Mouse (Mus musculus): Measurements from ENCODE around the gene Cdc14a. TPM values are rescaled to one million over a fixed set of nuclear protein-coding genes. Genes with fewer than 3 reads are reported as not detected.

Gene Cdc14a
- polyA plus RNA-seq, 1 experiment from 2014 or later: 13.1 TPM

GRCm38 (mm10) chr3:116298003-116298402 lies 125.8 kb downstream of the Cdc14a start:
- Histone ChIP-seq H3K27ac (no peak overlapping the region), H3K36me3 (peaks cover 55% of the 10 kb centered on the region), H3K9me3 (replicated peaks) (no peaks in the 10 kb centered on the region), H3K27me3 (ENCODE audit: low read depth, poor library complexity, severe bottlenecking) (no peaks in the 10 kb centered on the region), H3K4me1 (no peaks in the 10 kb centered on the region), H3K4me3 (no peak overlapping the region)
- DNase-seq (ENCODE audit: low spot score): no peak
- 94% methylated on average over 8 of the region's 8 CpGs for WGBS

GRCm38 (mm10) chr3:116297170-116297569 lies 126.7 kb downstream of the Cdc14a start:
- Histone ChIP-seq H3K4me1 (no peaks in the 10 kb centered on the region), H3K27ac (no peak overlapping the region), H3K4me3 (no peak overlapping the region), H3K27me3 (ENCODE audit: low read depth, poor library complexity, severe bottlenecking) (no peaks in the 10 kb centered on the region), H3K36me3 (peaks cover 57% of the 10 kb centered on the region), H3K9me3 (replicated peaks) (no peaks in the 10 kb centered on the region)
- WGBS: 93% methylated on average over 7 of the region's 7 CpGs
- DNase-seq (ENCODE audit: low spot score): no peak

- Histone ChIP-seq H3K9me3 (replicated peaks) (no peaks in the 10 kb centered on the region), H3K27ac (no peak overlapping the region), H3K4me1 (no peaks in the 10 kb centered on the region), H3K4me3 (no peak overlapping the region), H3K36me3 (peaks cover 50% of the 10 kb centered on the region), H3K27me3 (ENCODE audit: low read depth, poor library complexity, severe bottlenecking) (no peaks in the 10 kb centered on the region)
- WGBS: 84% methylated on average over 9 of the region's 9 CpGs
- no peak for DNase-seq (ENCODE audit: low spot score)
Observed at GRCm38 (mm10) chr3:116290041-116290815, 133.6 kb downstream of the Cdc14a start.

GRCm38 (mm10) chr3:116288833-116289232 lies 135.0 kb downstream of the Cdc14a start:
- WGBS: 92% methylated on average over 6 of the region's 6 CpGs
- H3K27me3 ChIP-seq (ENCODE audit: low read depth, poor library complexity, severe bottlenecking): no peaks in the 10 kb centered on the region
- no peaks in the 10 kb centered on the region for H3K9me3 ChIP-seq (replicated peaks)
- peaks cover 38% of the 10 kb centered on the region for H3K36me3 ChIP-seq
- no peak overlapping the region for H3K27ac ChIP-seq
- DNase-seq (ENCODE audit: low spot score): no peak
- H3K4me1 ChIP-seq: no peaks in the 10 kb centered on the region
- H3K4me3 ChIP-seq: no peak overlapping the region

- peaks cover 19% of the 10 kb centered on the region for H3K36me3 ChIP-seq
- H3K27me3 ChIP-seq (ENCODE audit: low read depth, poor library complexity, severe bottlenecking): no peaks in the 10 kb centered on the region
- H3K4me1 ChIP-seq: no peaks in the 10 kb centered on the region
- H3K4me3 ChIP-seq: no peak overlapping the region
- 96% methylated on average over 4 of the region's 4 CpGs for WGBS
- H3K9me3 ChIP-seq (replicated peaks): no peaks in the 10 kb centered on the region
- H3K27ac ChIP-seq: no peak overlapping the region
- DNase-seq (ENCODE audit: low spot score): no peak
Observed at GRCm38 (mm10) chr3:116284735-116285134, 139.1 kb downstream of the Cdc14a start.

GRCm38 (mm10) chr3:116283996-116284395 lies 139.8 kb downstream of the Cdc14a start:
- H3K36me3 ChIP-seq: peaks cover 19% of the 10 kb centered on the region
- H3K4me1 ChIP-seq: no peaks in the 10 kb centered on the region
- H3K27me3 ChIP-seq (ENCODE audit: low read depth, poor library complexity, severe bottlenecking): no peaks in the 10 kb centered on the region
- no peak overlapping the region for H3K27ac ChIP-seq
- no peak for DNase-seq (ENCODE audit: low spot score)
- 68% methylated on average over 2 of the region's 2 CpGs for WGBS
- H3K4me3 ChIP-seq: no peak overlapping the region
- H3K9me3 ChIP-seq (replicated peaks): no peaks in the 10 kb centered on the region

GRCm38 (mm10) chr3:116281663-116282062 lies 142.2 kb downstream of the Cdc14a start:
- DNase-seq (ENCODE audit: low spot score): no peak
- H3K27ac ChIP-seq: no peak overlapping the region
- H3K27me3 ChIP-seq (ENCODE audit: low read depth, poor library complexity, severe bottlenecking): no peaks in the 10 kb centered on the region
- H3K4me1 ChIP-seq: no peaks in the 10 kb centered on the region
- WGBS: 94% methylated on average over 6 of the region's 6 CpGs
- no peaks in the 10 kb centered on the region for H3K9me3 ChIP-seq (replicated peaks)
- H3K36me3 ChIP-seq: peaks cover 26% of the 10 kb centered on the region
- H3K4me3 ChIP-seq: no peak overlapping the region

GRCm38 (mm10) chr3:116277146-116277545 lies 146.7 kb downstream of the Cdc14a start:
- H3K4me1 ChIP-seq: no peaks in the 10 kb centered on the region
- WGBS: 92% methylated on average over 8 of the region's 8 CpGs
- H3K27ac ChIP-seq: no peak overlapping the region
- no peaks in the 10 kb centered on the region for H3K27me3 ChIP-seq (ENCODE audit: low read depth, poor library complexity, severe bottlenecking)
- no peaks in the 10 kb centered on the region for H3K9me3 ChIP-seq (replicated peaks)
- H3K4me3 ChIP-seq: no peak overlapping the region
- H3K36me3 ChIP-seq: peaks cover 26% of the 10 kb centered on the region
- DNase-seq (ENCODE audit: low spot score): no peak

GRCm38 (mm10) chr3:116271679-116272078 lies 152.2 kb downstream of the Cdc14a start:
- H3K36me3 ChIP-seq: no peaks in the 10 kb centered on the region
- no peaks in the 10 kb centered on the region for H3K4me1 ChIP-seq
- no peaks in the 10 kb centered on the region for H3K27me3 ChIP-seq (ENCODE audit: low read depth, poor library complexity, severe bottlenecking)
- H3K9me3 ChIP-seq (replicated peaks): no peaks in the 10 kb centered on the region
- H3K4me3 ChIP-seq: no peak overlapping the region
- 85% methylated on average over 6 of the region's 6 CpGs for WGBS
- H3K27ac ChIP-seq: no peak overlapping the region
- no peak for DNase-seq (ENCODE audit: low spot score)

GRCm38 (mm10) chr3:116267036-116267654 lies 156.7 kb downstream of the Cdc14a start:
- Histone ChIP-seq H3K9me3 (replicated peaks) (no peaks in the 10 kb centered on the region), H3K4me3 (no peak overlapping the region), H3K36me3 (no peaks in the 10 kb centered on the region), H3K4me1 (no peaks in the 10 kb centered on the region), H3K27ac (no peak overlapping the region), H3K27me3 (ENCODE audit: low read depth, poor library complexity, severe bottlenecking) (no peaks in the 10 kb centered on the region)
- no peak for DNase-seq (ENCODE audit: low spot score)
- 98% methylated on average over 2 of the region's 2 CpGs for WGBS

GRCm38 (mm10) chr3:116266360-116266759 lies 157.5 kb downstream of the Cdc14a start:
- H3K27ac ChIP-seq: no peak overlapping the region
- H3K27me3 ChIP-seq (ENCODE audit: low read depth, poor library complexity, severe bottlenecking): no peaks in the 10 kb centered on the region
- no peak for DNase-seq (ENCODE audit: low spot score)
- H3K9me3 ChIP-seq (replicated peaks): no peaks in the 10 kb centered on the region
- H3K4me1 ChIP-seq: no peaks in the 10 kb centered on the region
- whole genome bisulfite sequencing: 85% methylated on average over 3 of the region's 3 CpGs
- H3K36me3 ChIP-seq: no peaks in the 10 kb centered on the region
- H3K4me3 ChIP-seq: no peak overlapping the region

GRCm38 (mm10) chr3:116263977-116264376 lies 159.9 kb downstream of the Cdc14a start:
- H3K36me3 ChIP-seq: no peaks in the 10 kb centered on the region
- H3K9me3 ChIP-seq (replicated peaks): no peaks in the 10 kb centered on the region
- no peaks in the 10 kb centered on the region for H3K27me3 ChIP-seq (ENCODE audit: low read depth, poor library complexity, severe bottlenecking)
- H3K27ac ChIP-seq: no peak overlapping the region
- H3K4me3 ChIP-seq: no peak overlapping the region
- 53% methylated on average over 1 of the region's 1 CpGs for WGBS
- no peaks in the 10 kb centered on the region for H3K4me1 ChIP-seq
- no peak for DNase-seq (ENCODE audit: low spot score)

GRCm38 (mm10) chr3:116263061-116263460 lies 160.8 kb downstream of the Cdc14a start:
- 92% methylated on average over 5 of the region's 5 CpGs for WGBS
- Histone ChIP-seq H3K36me3 (no peaks in the 10 kb centered on the region), H3K4me3 (no peak overlapping the region), H3K9me3 (replicated peaks) (no peaks in the 10 kb centered on the region), H3K27ac (no peak overlapping the region), H3K4me1 (no peaks in the 10 kb centered on the region), H3K27me3 (ENCODE audit: low read depth, poor library complexity, severe bottlenecking) (no peaks in the 10 kb centered on the region)
- no peak for DNase-seq (ENCODE audit: low spot score)

Data from limb, embryonic 10.5 days (tissue).